Mouse (Mus musculus): ENCODE data around the gene Xylb.

DNA sequence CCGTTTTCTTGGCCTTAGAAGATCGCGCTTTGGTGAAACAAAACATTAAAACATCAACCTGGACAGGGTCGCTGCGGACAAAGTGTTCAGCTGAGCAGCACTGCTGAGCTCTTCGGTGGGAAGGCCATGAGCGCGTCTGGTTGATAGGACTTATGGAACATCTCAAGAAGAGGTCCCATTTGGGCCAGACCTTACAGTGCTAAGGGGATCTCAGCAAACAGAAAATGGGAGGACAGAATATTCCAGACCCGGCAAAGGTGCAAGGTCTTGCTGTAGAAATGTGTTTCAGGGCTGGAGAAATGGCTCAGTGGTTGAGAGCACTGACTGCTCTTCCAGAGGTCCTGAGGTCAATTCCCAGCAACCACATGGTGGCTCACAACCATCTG lies 33.9 kb upstream of the Xylb start:
- TF ChIP-seq GATA1 (IDR thresholded peaks at IDR 0.05; ENCODE audit: borderline replicate concordance, low read length) (no peak), FLI1 (IDR thresholded peaks at IDR 0.05; ENCODE audit: low read length) (no peak)
